Mouse (Mus musculus) cortical plate, adult 2 months (tissue): ENCODE measurements around the gene Borcs6. TPM values are rescaled to one million over a fixed set of nuclear protein-coding genes. Genes with fewer than 3 reads are reported as not detected.

Experiments
- H3K27ac ChIP-seq: fragments of 200-500 bp; 2 replicates; pipeline ENCODE4 v1.5.1; 2012; ENCODE audit warnings: low read length, control low read depth, inconsistent platforms; ENCODE audit not compliant: insufficient read depth
- H3K4me1 ChIP-seq: fragments of 200-500 bp; 2 replicates; pipeline ENCODE4 v1.6.1; 2011; ENCODE audit warnings: low read length; ENCODE audit not compliant: control insufficient read depth, insufficient read depth
- H3K4me3 ChIP-seq: fragments of 200-500 bp; 2 replicates; pipeline ENCODE4 v1.5.1; 2011; ENCODE audit warnings: mild to moderate bottlenecking, low read length, control low read depth; ENCODE audit not compliant: insufficient read depth
- CTCF ChIP-seq: fragments of 200-500 bp; IDR thresholded peaks from 2 replicates; pipeline ENCODE4 v1.5.1; 2011; ENCODE audit warnings: mild to moderate bottlenecking, control low read depth, low read length; ENCODE audit not compliant: insufficient read depth; ENCODE audit errors: extremely low read depth
- POLR2A ChIP-seq: fragments of 200-500 bp; IDR thresholded peaks from 2 replicates; pipeline ENCODE4 v1.6.1; 2011; ENCODE audit warnings: mild to moderate bottlenecking, low read length, control low read depth; ENCODE audit not compliant: insufficient read depth; ENCODE audit errors: extremely low read depth
- polyA plus RNA-seq: library from polyadenylated mRNA; depleted of rRNA; stranded (reverse); fragments of >200 nt; gene quantifications from 2 replicates; pipeline ENCODE4 v1.2.3, GENCODE M21; 2012

Borcs6 gene
- polyA plus RNA-seq, 1 experiment, result 32.5 TPM

GRCm38 (mm10) chr11:69046395-69046774 lies 13.1 kb upstream of the Borcs6 start:
- Histone ChIP-seq H3K27ac (no peak overlapping the region), H3K4me1 (no peaks in the 10 kb centered on the region), H3K4me3 (peak overlapping the region; percentile 47; the same call in 1 of the 2 replicates)
- TF ChIP-seq CTCF (no peak), POLR2A (no peak)

- Histone ChIP-seq H3K4me1 (no peaks in the 10 kb centered on the region), H3K4me3 (no peak overlapping the region), H3K27ac (no peak overlapping the region)
- TF ChIP-seq CTCF (no peak), POLR2A (no peak)
These were observed 11.9 kb upstream of the Borcs6 start for GRCm38 (mm10) chr11:69047592-69047991.

GRCm38 (mm10) chr11:69048151-69048550 lies 11.4 kb upstream of the Borcs6 start:
- no peak overlapping the region for H3K27ac ChIP-seq
- no peak overlapping the region for H3K4me3 ChIP-seq
- H3K4me1 ChIP-seq, result no peaks in the 10 kb centered on the region
- TF ChIP-seq CTCF (no peak), POLR2A (no peak)

GRCm38 (mm10) chr11:69050748-69051147 lies 8.8 kb upstream of the Borcs6 start:
- no peak overlapping the region for H3K27ac ChIP-seq

GRCm38 (mm10) chr11:69051771-69052170 lies 7.7 kb upstream of the Borcs6 start:
- no peak overlapping the region for H3K4me3 ChIP-seq
- H3K27ac ChIP-seq, result no peak overlapping the region
- TF ChIP-seq POLR2A, result no peak
- TF ChIP-seq CTCF, result no peak
- H3K4me1 ChIP-seq, result no peaks in the 10 kb centered on the region

More at GRCm38 (mm10) chr11:69050748-69051147, 8.8 kb upstream of the Borcs6 start:
- TF ChIP-seq POLR2A (no peak), CTCF (no peak)
- Histone ChIP-seq H3K4me3 (no peak overlapping the region), H3K4me1 (no peaks in the 10 kb centered on the region)

- Histone ChIP-seq H3K4me3 (no peak overlapping the region), H3K4me1 (no peaks in the 10 kb centered on the region), H3K27ac (no peak overlapping the region)
- TF ChIP-seq CTCF, result no peak
- TF ChIP-seq POLR2A, result no peak
These were observed 6.6 kb upstream of the Borcs6 start for GRCm38 (mm10) chr11:69052824-69053421.

- Histone ChIP-seq H3K4me1 (no peaks in the 10 kb centered on the region), H3K27ac (no peak overlapping the region), H3K4me3 (no peak overlapping the region)
- TF ChIP-seq POLR2A, result no peak
- no peak for TF ChIP-seq CTCF
These were observed 5.7 kb upstream of the Borcs6 start for GRCm38 (mm10) chr11:69053848-69054247.

GRCm38 (mm10) chr11:69058265-69058664 lies 1.3 kb upstream of the Borcs6 start:
- Histone ChIP-seq H3K27ac (0 out of 2 replicates have a peak overlapping the region, but pooled peaks have one; percentile 44), H3K4me3 (peak overlapping the region; percentile 73), H3K4me1 (no peaks in the 10 kb centered on the region)
- no peak for TF ChIP-seq POLR2A
- no peak for TF ChIP-seq CTCF

GRCm38 (mm10) chr11:69058729-69059356 lies 674 bp upstream of the Borcs6 start:
- TF ChIP-seq POLR2A, result no peak
- TF ChIP-seq CTCF, result no peak
- no peaks in the 10 kb centered on the region for H3K4me1 ChIP-seq
- H3K4me3 ChIP-seq, result peak overlapping the region; percentile 73
- H3K27ac ChIP-seq, result peak overlapping the region; percentile 44

- H3K4me1 ChIP-seq, result no peaks in the 10 kb centered on the region
- H3K4me3 ChIP-seq, result peak overlapping the region; percentile 73
These were observed 476 bp downstream of the Borcs6 start for GRCm38 (mm10) chr11:69059975-69060411.

More at GRCm38 (mm10) chr11:69059975-69060411, 476 bp downstream of the Borcs6 start:
- peak overlapping the region; percentile 94 for H3K27ac ChIP-seq
- TF ChIP-seq CTCF (no peak), POLR2A (no peak)
